Mouse (Mus musculus) MEL (cell line): ENCODE results near the gene Cebpz.

ENCODE experiments used
- CTCF ChIP-seq, 3 experiments: IDR thresholded peaks in 2 of 3; conservative IDR thresholded peaks in 1 of 3; 2 replicates each; pipeline ENCODE4 v1.5.1; 2011 to 2012; ENCODE audit warnings: low read length in 3 of 3, low read depth in 2 of 3, mild to moderate bottlenecking in 2 of 3, improper control_type of control experiment in 1 of 3, inconsistent platforms in 1 of 3, mixed read lengths in 1 of 3, moderate library complexity in 1 of 3; ENCODE audit not compliant: control insufficient read depth in 1 of 3, insufficient read depth in 1 of 3, poor library complexity in 1 of 3, severe bottlenecking in 1 of 3
- GATA1 ChIP-seq: IDR thresholded peaks from 2 replicates; pipeline ENCODE4 v1.6.1; 2011; ENCODE audit warnings: low read depth, low read length, improper control_type of control experiment
- NRF1 ChIP-seq: IDR thresholded peaks from 2 replicates; pipeline ENCODE4 v1.6.1; 2014; ENCODE audit warnings: low read depth, mild to moderate bottlenecking, inconsistent platforms, low read length, improper control_type of control experiment, moderate library complexity; ENCODE audit not compliant: poor library complexity, insufficient read depth, severe bottlenecking
- POLR2A ChIP-seq, 2 experiments: IDR thresholded peaks; 2 replicates each; pipeline ENCODE4 v1.6.1; 2011 to 2012; ENCODE audit warnings: low read length in 2 of 2, mild to moderate bottlenecking in 2 of 2, control low read depth in 1 of 2, improper control_type of control experiment in 1 of 2, low read depth in 1 of 2, moderate library complexity in 1 of 2; ENCODE audit not compliant: control insufficient read depth in 1 of 2, insufficient read depth in 1 of 2, poor library complexity in 1 of 2
- SMC3 ChIP-seq: IDR thresholded peaks from 2 replicates; pipeline ENCODE4 v1.6.1; 2011; ENCODE audit warnings: low read depth, low read length, improper control_type of control experiment
- TAL1 ChIP-seq: IDR thresholded peaks from 2 replicates; pipeline ENCODE4 v1.6.1; 2012; ENCODE audit warnings: mild to moderate bottlenecking, inconsistent platforms, low read length, moderate library complexity, mixed read lengths
- TBP ChIP-seq: IDR thresholded peaks from 2 replicates; pipeline ENCODE4 v1.8.0; 2011; ENCODE audit warnings: low read depth, low read length, improper control_type of control experiment
- TCF12 ChIP-seq: IDR thresholded peaks from 2 replicates; pipeline ENCODE4 v1.6.1; 2014; ENCODE audit warnings: low read depth, mild to moderate bottlenecking, inconsistent platforms, low read length, improper control_type of control experiment, moderate library complexity
- ZKSCAN1 ChIP-seq: IDR thresholded peaks from 2 replicates; pipeline ENCODE4 v1.6.1; 2012; ENCODE audit warnings: low read depth, mild to moderate bottlenecking, inconsistent platforms, low read length, improper control_type of control experiment, moderate library complexity
- ZMIZ1 ChIP-seq: IDR thresholded peaks from 2 replicates; pipeline ENCODE4 v1.6.1; 2012; ENCODE audit warnings: low read depth, mild to moderate bottlenecking, inconsistent platforms, low read length, improper control_type of control experiment, moderate library complexity

DNA sequence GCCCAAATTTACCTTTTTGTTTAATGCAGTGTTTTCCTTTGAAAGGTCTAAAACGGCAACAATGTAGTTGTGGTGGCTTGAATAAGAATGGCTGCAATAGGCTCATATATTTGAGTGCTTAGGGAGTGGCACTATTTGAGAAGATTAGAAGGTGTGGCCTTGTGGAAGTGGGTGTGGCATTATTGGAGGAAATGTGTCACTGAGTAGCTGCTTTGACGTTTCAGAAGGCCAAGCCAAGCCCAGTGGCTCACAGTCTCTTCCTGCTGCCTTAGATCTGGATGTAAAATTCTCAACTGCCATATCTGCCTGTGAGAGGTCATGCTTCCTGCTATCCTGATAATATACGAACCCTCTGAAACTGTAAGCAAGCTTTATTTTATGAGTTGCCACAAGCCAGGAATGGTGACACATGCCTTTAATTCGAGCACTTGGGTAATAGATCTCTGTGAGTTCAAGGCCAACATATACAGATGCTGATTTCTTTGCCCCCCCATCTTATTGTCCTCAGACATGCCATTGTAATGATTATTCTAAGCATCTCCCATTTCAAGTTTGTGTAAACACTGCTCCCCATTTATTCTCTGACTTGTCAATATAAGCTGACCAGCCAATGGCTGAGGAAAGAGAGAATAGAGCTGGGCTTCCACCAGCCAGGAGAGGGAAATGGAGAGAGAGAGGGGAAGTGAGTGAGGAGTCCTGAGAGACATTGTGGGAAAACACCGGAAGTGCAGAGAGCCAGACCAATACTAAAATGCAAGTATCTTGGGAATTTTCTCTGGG is 51.4 kb downstream of the Cebpz start:
- TF ChIP-seq GATA1 (no peak), ZKSCAN1 (no peak), POLR2A (IDR thresholded peaks at IDR 0.05; ENCODE audit: control insufficient read depth in 1 of 2, insufficient read depth in 1 of 2, low read depth in 1 of 2, low read length in 2 of 2, poor library complexity in 1 of 2) (no peak), CTCF (IDR thresholded peaks at IDR 0.05 in 2 of 3, conservative IDR thresholded peaks at IDR 0.05 in 1 of 3; ENCODE audit: control insufficient read depth in 1 of 3, insufficient read depth in 1 of 3, low read depth in 2 of 3, low read length in 3 of 3, poor library complexity in 1 of 3, severe bottlenecking in 1 of 3) (no peak), TCF12 (no peak), NRF1 (no peak), TAL1 (no peak), ZMIZ1 (no peak), SMC3 (no peak), TBP (no peak)
